Mouse (Mus musculus): ENCODE data around the gene Zc3h7b. TPM values are rescaled to one million over a fixed set of nuclear protein-coding genes. Genes with fewer than 3 reads are reported as not detected.
A peak's percentile ranks its signal among the peaks of the same experiment; 100 is the strongest.

Gene Zc3h7b
- polyA plus RNA-seq, 1 experiment from 2014 or later, result 11.1 TPM

GRCm38 (mm10) chr15:81835007-81835880, 90.4 kb downstream of the Zc3h7b start:
- Histone ChIP-seq H3K4me3 (ENCODE audit: low read depth, low read length) (no peak overlapping the region), H3K27me3 (ENCODE audit: control insufficient read depth, insufficient read depth, low read length) (no peaks in the 10 kb centered on the region), H3K36me3 (ENCODE audit: control insufficient read depth, insufficient read depth, low read length) (no peaks in the 10 kb centered on the region), H3K9me3 (ENCODE audit: control insufficient read depth, low read length) (no peaks in the 10 kb centered on the region), H3K4me1 (replicated peaks; ENCODE audit: control insufficient read depth, insufficient read depth) (0 out of 2 replicates have a peak, but pooled peaks cover 7% of the 10 kb centered on the region), H3K27ac (replicated peaks) (no peak overlapping the region), H3K9ac (ENCODE audit: low read length) (no peak overlapping the region; the same call in 1 of the 2 replicates), H3K4me2 (replicated peaks; ENCODE audit: low read depth) (peak overlapping the region; percentile 52; the same call in 1 of the 2 replicates)
- no peak for DNase-seq (ENCODE audit: low spot score)
- ATAC-seq (ENCODE audit: low FRiP score, low TSS enrichment), result no peak
- TF ChIP-seq CTCF (IDR thresholded peaks at IDR 0.05; ENCODE audit: low read depth), result no peak
- TF ChIP-seq EP300 (optimal IDR thresholded peaks at IDR 0.05), result no peak
- WGBS, result 67% methylated on average over 10 of the region's 10 CpGs

GRCm38 (mm10) chr15:81836124-81836821, 91.4 kb downstream of the Zc3h7b start:
- peak overlapping the region; percentile 52 for H3K4me2 ChIP-seq (replicated peaks; ENCODE audit: low read depth)
- peak; percentile 84 for DNase-seq (ENCODE audit: low spot score)
- no peaks in the 10 kb centered on the region for H3K9me3 ChIP-seq (ENCODE audit: control insufficient read depth, low read length)
- ATAC-seq (ENCODE audit: low FRiP score, low TSS enrichment), result peak; percentile 85
- H3K4me3 ChIP-seq (ENCODE audit: low read depth, low read length), result peak overlapping the region; percentile 22
- H3K9ac ChIP-seq (ENCODE audit: low read length), result peak overlapping the region; percentile 51
- WGBS, result 1% methylated on average over 33 of the region's 33 CpGs
- TF ChIP-seq EP300 (optimal IDR thresholded peaks at IDR 0.05), result no peak
- TF ChIP-seq CTCF (IDR thresholded peaks at IDR 0.05; ENCODE audit: low read depth), result no peak
- H3K27ac ChIP-seq (replicated peaks), result peak overlapping the region; percentile 56
- no peaks in the 10 kb centered on the region for H3K27me3 ChIP-seq (ENCODE audit: control insufficient read depth, insufficient read depth, low read length)
- 0 out of 2 replicates have a peak, but pooled peaks cover 7% of the 10 kb centered on the region for H3K4me1 ChIP-seq (replicated peaks; ENCODE audit: control insufficient read depth, insufficient read depth)
- no peaks in the 10 kb centered on the region for H3K36me3 ChIP-seq (ENCODE audit: control insufficient read depth, insufficient read depth, low read length)

GRCm38 (mm10) chr15:81836966-81837920, 92.4 kb downstream of the Zc3h7b start:
- Histone ChIP-seq H3K4me1 (replicated peaks; ENCODE audit: control insufficient read depth, insufficient read depth) (0 out of 2 replicates have a peak, but pooled peaks cover 7% of the 10 kb centered on the region), H3K9ac (ENCODE audit: low read length) (no peak overlapping the region; the same call in 1 of the 2 replicates), H3K4me2 (replicated peaks; ENCODE audit: low read depth) (no peak overlapping the region), H3K27ac (replicated peaks) (no peak overlapping the region), H3K27me3 (ENCODE audit: control insufficient read depth, insufficient read depth, low read length) (no peaks in the 10 kb centered on the region), H3K4me3 (ENCODE audit: low read depth, low read length) (no peak overlapping the region), H3K9me3 (ENCODE audit: control insufficient read depth, low read length) (no peaks in the 10 kb centered on the region), H3K36me3 (ENCODE audit: control insufficient read depth, insufficient read depth, low read length) (no peaks in the 10 kb centered on the region)
- no peak for ATAC-seq (ENCODE audit: low FRiP score, low TSS enrichment)
- DNase-seq (ENCODE audit: low spot score), result no peak
- WGBS, result 61% methylated on average over 7 of the region's 7 CpGs
- TF ChIP-seq CTCF (IDR thresholded peaks at IDR 0.05; ENCODE audit: low read depth), result no peak
- TF ChIP-seq EP300 (optimal IDR thresholded peaks at IDR 0.05), result no peak

DNA sequence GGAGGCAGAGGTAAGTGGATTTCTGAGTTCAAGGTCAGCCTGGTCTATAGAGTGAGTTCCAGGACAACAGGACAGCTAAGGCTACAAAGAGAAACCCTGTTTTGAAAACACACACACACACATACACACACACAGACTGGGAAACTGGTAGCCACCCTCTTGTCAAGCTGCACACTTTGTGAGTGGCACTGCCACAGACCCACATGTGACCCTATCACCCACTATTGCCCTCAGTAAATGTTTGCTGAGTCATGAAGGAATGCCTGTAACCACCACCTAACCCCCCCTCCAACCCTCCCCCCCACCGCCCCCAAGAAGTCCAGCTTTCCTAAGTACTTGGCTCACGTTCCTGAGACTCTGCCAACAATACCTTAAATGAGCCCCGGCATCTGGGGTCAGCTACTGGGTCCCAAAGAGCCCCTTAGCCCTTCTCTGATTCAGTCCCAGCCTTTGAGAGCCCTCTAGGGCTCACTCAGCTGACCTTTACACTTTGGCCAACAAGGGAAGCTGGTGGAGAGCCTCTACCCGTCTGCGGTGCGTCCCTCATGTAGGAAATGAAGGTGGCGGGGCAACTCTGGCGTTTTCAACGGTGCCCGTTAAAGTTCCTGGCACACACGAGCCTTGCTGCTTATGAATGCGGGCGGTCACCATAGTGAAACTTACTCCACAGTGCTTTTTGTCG, 93.8 kb downstream of the Zc3h7b start:
- Histone ChIP-seq H3K27ac (replicated peaks) (no peak overlapping the region), H3K9me3 (ENCODE audit: control insufficient read depth, low read length) (no peaks in the 10 kb centered on the region), H3K4me3 (ENCODE audit: low read depth, low read length) (no peak overlapping the region), H3K4me1 (replicated peaks; ENCODE audit: control insufficient read depth, insufficient read depth) (0 out of 2 replicates have a peak, but pooled peaks cover 7% of the 10 kb centered on the region), H3K9ac (ENCODE audit: low read length) (no peak overlapping the region), H3K27me3 (ENCODE audit: control insufficient read depth, insufficient read depth, low read length) (no peaks in the 10 kb centered on the region), H3K36me3 (ENCODE audit: control insufficient read depth, insufficient read depth, low read length) (no peaks in the 10 kb centered on the region), H3K4me2 (replicated peaks; ENCODE audit: low read depth) (no peak overlapping the region)
- ATAC-seq (ENCODE audit: low FRiP score, low TSS enrichment), result no peak
- no peak for TF ChIP-seq CTCF (IDR thresholded peaks at IDR 0.05; ENCODE audit: low read depth)
- no peak for TF ChIP-seq EP300 (optimal IDR thresholded peaks at IDR 0.05)
- DNase-seq (ENCODE audit: low spot score), result no peak
- 59% methylated on average over 14 of the region's 14 CpGs for WGBS

- whole genome bisulfite sequencing, result 51% methylated on average over 5 of the region's 5 CpGs
- peak; percentile 71 for ATAC-seq (ENCODE audit: low FRiP score, low TSS enrichment)
- Histone ChIP-seq H3K9ac (ENCODE audit: low read length) (no peak overlapping the region), H3K27ac (replicated peaks) (peak overlapping the region; percentile 40), H3K36me3 (ENCODE audit: control insufficient read depth, insufficient read depth, low read length) (no peaks in the 10 kb centered on the region), H3K9me3 (ENCODE audit: control insufficient read depth, low read length) (no peaks in the 10 kb centered on the region), H3K27me3 (ENCODE audit: control insufficient read depth, insufficient read depth, low read length) (no peaks in the 10 kb centered on the region), H3K4me1 (replicated peaks; ENCODE audit: control insufficient read depth, insufficient read depth) (0 out of 2 replicates have a peak, but pooled peaks cover 7% of the 10 kb centered on the region), H3K4me2 (replicated peaks; ENCODE audit: low read depth) (no peak overlapping the region), H3K4me3 (ENCODE audit: low read depth, low read length) (no peak overlapping the region)
- no peak for TF ChIP-seq CTCF (IDR thresholded peaks at IDR 0.05; ENCODE audit: low read depth)
- TF ChIP-seq EP300 (optimal IDR thresholded peaks at IDR 0.05), result no peak
- peak; percentile 75 for DNase-seq (ENCODE audit: low spot score)
Measured at GRCm38 (mm10) chr15:81839634-81840033, 94.8 kb downstream of the Zc3h7b start.
